Mouse (Mus musculus): Measurements from ENCODE around the gene Ppp1r9a.
A peak's percentile ranks its signal among the peaks of the same experiment; 100 is the strongest.

Gene Ppp1r9a

DNA sequence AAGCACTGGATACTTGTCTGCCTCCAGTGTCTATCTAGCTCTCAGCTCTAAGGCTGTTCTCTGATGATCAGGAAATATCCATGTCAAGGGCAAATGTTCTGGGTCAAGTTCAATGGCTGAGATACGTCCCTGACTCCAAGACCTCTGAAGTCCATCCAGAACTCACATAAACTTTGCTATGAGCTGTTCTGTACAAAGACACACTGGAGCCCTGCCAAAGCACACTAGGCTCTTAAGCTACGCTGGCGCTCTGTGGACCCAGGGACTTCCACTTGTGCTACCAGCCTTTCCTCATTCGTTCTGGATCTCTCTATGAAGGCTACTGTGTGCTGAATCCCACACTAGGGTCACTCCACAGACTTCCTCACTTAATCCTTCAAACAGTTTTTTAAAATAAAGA, 286.8 kb downstream of the Ppp1r9a start:
- no peak for DNase-seq (ENCODE audit: low read depth in 1 of 2, low spot score in 2 of 2)

DNA sequence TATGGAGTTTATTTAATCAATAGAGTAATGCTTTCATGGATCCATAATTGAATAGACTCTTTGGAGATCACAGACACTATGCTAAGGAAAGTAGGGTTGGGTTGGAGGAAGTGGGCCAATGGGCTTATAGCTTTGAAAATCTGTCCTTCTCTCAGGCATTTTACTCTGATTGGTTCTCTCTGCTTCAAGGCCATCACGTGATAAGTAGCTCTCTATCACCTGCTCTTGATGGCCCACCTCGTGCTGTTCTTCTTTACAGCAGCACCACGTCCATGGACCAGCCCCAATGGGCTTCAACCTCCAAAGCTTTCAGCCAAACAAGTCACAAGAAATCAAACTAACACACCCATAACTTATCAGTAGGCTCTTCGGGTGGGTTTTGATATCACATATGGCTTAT, 288.0 kb downstream of the Ppp1r9a start:
- no peak for DNase-seq (ENCODE audit: low read depth in 1 of 2, low spot score in 2 of 2)

DNA sequence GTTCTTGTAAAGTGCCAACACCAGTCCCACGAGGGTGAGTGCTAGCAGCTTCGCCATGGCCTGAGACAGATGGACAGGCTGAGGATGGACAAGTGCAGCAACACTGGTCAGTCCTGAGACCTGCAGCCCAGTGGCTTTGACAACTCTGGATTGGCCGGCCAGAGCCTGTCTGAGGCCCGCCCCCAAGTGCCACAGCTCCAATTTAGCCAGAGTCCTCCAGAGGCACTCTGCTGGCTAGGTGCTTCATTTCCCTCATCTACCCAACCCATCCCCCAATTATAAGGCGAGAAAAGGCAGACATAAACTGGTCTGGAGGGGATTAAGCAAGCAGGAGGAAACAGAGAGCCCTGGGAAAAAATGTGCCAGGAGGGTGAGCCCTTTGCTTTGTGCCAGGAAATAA, 291.0 kb downstream of the Ppp1r9a start, which contains the start of gene Pon1:
TSS of gene Pon1 (minus strand) at position 254 of the 400 bp plus-strand sequence.
- DNase-seq (ENCODE audit: low read depth in 1 of 2, low spot score in 2 of 2) = no peak

DNA sequence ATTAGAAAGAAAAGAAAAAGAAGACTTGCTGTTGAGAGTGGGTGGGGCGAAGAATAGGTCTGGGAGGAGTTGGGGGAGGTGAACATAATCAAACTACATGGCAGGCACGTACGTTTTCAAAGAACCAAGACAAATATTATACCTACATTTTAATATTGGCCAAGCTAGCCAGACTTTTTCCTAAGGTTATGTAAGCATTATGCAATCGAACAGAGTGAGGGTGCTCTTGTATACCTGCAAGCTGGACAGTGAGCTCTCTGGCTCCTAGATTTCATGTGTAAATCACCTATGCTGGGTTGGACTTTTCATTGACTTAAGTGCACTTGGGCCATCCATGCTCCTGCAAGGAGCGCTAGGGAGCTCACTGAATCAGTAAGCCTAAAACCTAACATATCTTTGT, 295.9 kb downstream of the Ppp1r9a start:
- no peak for DNase-seq (ENCODE audit: low read depth in 1 of 2, low spot score in 2 of 2)

DNA sequence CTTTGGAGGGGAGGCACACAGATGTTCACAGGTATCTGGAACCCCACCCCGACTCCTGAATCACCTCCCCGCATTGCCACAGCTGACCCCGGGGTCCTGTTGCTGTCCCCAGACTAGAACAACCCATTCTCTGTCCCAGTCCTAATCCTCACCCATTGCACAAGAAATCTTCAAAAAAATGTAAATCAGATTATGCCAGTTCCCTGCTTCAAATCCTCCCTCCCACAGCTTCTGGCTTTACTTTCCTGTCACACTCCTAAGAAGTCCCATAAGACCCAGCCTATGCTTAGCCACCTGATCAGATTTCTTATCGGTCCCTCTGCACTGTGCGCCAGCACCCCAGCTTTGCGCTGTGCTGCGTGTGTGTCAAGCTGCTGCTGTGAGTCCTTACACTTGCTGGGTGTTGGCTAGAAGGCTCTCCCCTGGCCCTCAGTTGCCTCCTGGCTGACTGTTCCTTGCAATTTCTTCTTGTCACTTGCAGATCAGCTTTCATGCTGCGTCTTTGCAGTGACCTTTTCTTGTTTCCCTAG, 296.7 kb downstream of the Ppp1r9a start:
- DNase-seq (ENCODE audit: low read depth in 1 of 2, low spot score in 2 of 2) = no peak

DNA sequence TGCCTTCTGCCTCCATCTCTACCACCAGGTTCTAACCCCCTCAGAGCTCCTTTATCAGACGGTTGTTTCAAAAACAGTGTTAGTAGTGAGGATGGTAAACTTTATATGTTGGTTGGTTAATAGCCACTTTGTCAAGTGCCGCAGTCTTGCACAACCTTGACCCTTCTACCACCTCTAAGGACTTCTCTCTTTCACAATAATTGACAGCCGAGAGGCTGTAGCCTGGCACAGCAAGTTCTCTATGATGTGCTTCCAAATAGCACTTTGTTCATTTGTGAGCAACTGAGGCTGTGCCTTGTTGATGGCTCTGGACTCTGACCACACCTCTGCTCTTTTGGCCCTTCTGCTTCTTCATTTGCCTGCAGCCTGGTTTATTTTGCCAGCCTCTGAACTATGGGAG, 297.2 kb downstream of the Ppp1r9a start:
- peak in 1 of 2 experiments; percentile 2 for DNase-seq (ENCODE audit: low read depth in 1 of 2, low spot score in 2 of 2)

DNA sequence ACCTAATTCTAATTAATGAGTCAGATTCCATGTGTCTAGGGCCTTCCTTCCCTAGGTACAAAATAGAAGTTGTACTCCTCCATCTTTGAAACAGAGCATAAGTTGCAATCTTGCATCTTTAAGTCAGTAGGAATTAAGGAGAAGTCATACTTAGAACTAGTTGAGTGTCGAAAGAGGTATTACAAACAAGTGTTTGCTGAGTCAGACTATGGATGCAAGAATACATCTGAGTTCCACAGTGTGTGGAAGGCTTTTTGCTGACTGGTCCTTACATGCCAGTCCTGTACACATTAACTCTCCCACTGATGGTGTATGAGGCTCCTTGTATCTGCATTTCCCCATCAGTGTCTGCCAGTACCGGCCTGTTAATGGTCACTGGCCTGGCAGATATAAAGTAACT, 305.1 kb downstream of the Ppp1r9a start:
- no peak for DNase-seq (ENCODE audit: low read depth in 1 of 2, low spot score in 2 of 2)
